15 mouse cellular contexts compared by ENCODE assay signal in the genomic region with DNA sequence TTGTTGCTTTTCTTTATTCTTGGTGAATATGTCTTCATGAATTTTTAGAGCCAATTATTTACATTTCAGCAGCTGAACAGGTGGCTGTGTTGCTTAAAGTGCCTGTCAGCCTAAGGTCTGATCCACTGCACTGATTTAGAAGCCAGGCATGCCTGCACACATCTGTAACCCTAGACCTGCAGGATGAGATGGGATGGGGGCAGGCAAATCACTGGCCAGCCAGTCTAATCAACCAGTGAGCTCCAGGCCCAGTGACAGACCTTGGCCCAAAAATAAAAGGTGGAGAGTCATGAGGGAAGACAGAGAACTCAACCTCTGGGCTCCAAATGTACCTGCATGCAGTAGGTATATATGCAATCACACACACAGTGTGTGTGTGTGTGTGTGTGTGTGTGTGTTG.
"Had no signal": no experiment of that assay in that cellular context is flagged by ENCODE, and none has a peak within 500 bp of the region (broad histone marks: within the 10 kb centered on the region; RNA-seq: fewer than 3 reads in every experiment).

No protein-coding gene starts in this region.

- H3K27me3 ChIP-seq: liver, embryonic 13.5 days; neural tube, embryonic 12.5 days had no signal

- DNase-seq: kidney, adult 11 months; kidney, postnatal 25 days; layer of hippocampus, postnatal 36 days; liver, embryonic 13.5 days; lung, adult 2 months; lung, postnatal 14 days; lung, postnatal 4 days; midbrain, embryonic 14.5 days; thymus, adult 2 months; thymus, postnatal 14 days; thymus, postnatal 4 days had no signal

- H3K27ac ChIP-seq: left cerebral cortex, adult 2 months; liver, embryonic 13.5 days; neural tube, embryonic 12.5 days; stomach, postnatal 0 days had no signal

- H3K36me3 ChIP-seq: liver, embryonic 13.5 days; neural tube, embryonic 12.5 days had no signal

- H3K4me3 ChIP-seq: left cerebral cortex, adult 2 months; liver, embryonic 13.5 days; neural tube, embryonic 12.5 days had no signal

- H3K9ac ChIP-seq: liver, embryonic 13.5 days; neural tube, embryonic 12.5 days had no signal

- H3K4me2 ChIP-seq: liver, embryonic 13.5 days; midbrain, embryonic 11.5 days; neural tube, embryonic 12.5 days had no signal

- H3K4me1 ChIP-seq: liver, embryonic 13.5 days; neural tube, embryonic 12.5 days had no signal

- H3K9me3 ChIP-seq: liver, embryonic 13.5 days; neural tube, embryonic 12.5 days had no signal
